Mouse (Mus musculus) midbrain, embryonic 13.5 days (tissue): ENCODE results near the gene Btd. TPM values are rescaled to one million over a fixed set of nuclear protein-coding genes. Genes with fewer than 3 reads are reported as not detected.

Source experiments
- ATAC-seq: fragments of 200-750 bp; cut with Nextera tagmentation; 2 replicates; pipeline ENCODE4 v1.8.0; 2017; ENCODE audit warnings: mild to moderate bottlenecking, moderate TSS enrichment, moderate library complexity
- H3K27ac ChIP-seq: fragments of 300-500 bp; sonication (generic); 2 replicates; pipeline ENCODE4 v1.5.1; 2015; ENCODE audit warnings: inconsistent platforms, mild to moderate bottlenecking, moderate library complexity
- H3K27me3 ChIP-seq: fragments of 300-500 bp; sonication (generic); 2 replicates; pipeline ENCODE4 v1.6.1; 2015; ENCODE audit warnings: mild to moderate bottlenecking, inconsistent platforms
- H3K36me3 ChIP-seq: fragments of 300-500 bp; sonication (generic); 2 replicates; pipeline ENCODE4 v1.6.1; 2015; ENCODE audit warnings: mild to moderate bottlenecking, inconsistent platforms
- H3K4me1 ChIP-seq: fragments of 300-500 bp; sonication (generic); replicated peaks from 2 replicates; pipeline ENCODE4 v1.6.1; 2015; ENCODE audit warnings: inconsistent platforms
- H3K4me2 ChIP-seq: fragments of 300-500 bp; sonication (generic); replicated peaks from 2 replicates; pipeline ENCODE4 v1.6.1; 2015; ENCODE audit warnings: moderate library complexity, mild to moderate bottlenecking, inconsistent platforms
- H3K4me3 ChIP-seq: fragments of 300-500 bp; sonication (generic); replicated peaks from 2 replicates; pipeline ENCODE4 v1.5.1; 2015; ENCODE audit warnings: mild to moderate bottlenecking, inconsistent platforms
- H3K9ac ChIP-seq: fragments of 300-500 bp; sonication (generic); replicated peaks from 2 replicates; pipeline ENCODE4 v1.6.1; 2015; ENCODE audit warnings: mild to moderate bottlenecking, inconsistent platforms
- H3K9me3 ChIP-seq: fragments of 300-500 bp; sonication (generic); 2 replicates; pipeline ENCODE4 v1.6.1; 2016; ENCODE audit warnings: mild to moderate bottlenecking, inconsistent platforms
- WGBS: fragments of 180-500 bp; shearing (Covaris S2); methylation state at CpG from one replicate; pipeline ENCODE4 v1.1.7; 2015; 5-methylcytosine and 5-hydroxymethylcytosine counted together
- polyA plus RNA-seq: library from polyadenylated mRNA; unstranded; fragments of >200 nt; fragmentation: Nextera tagmentation; extraction: Ambion mirVana; gene quantifications from 2 replicates; pipeline ENCODE4 v1.2.1, GENCODE M21; 2015

Gene Btd
- polyA plus RNA-seq, 1 experiment from 2014 or later = 14.8 TPM

DNA sequence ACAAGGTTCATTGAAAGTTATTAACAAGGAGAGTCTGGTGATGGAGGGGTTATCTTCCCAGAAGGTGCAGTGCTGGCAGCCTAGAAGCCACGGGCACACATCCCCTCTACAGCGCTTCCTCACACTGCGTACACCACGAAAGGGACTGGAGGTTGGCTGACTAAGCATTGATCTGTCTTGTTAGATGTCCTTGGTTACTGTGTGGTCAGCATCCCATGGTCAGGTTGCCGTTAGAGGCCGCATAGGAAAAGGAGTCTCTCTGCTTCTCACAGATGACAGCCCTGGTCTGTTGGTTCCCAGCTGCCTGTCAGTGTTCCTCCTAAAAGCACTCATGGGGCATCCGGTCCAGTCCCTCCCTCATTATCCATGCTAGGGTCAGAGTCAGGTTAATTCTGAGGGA lies 10.4 kb downstream of the Btd start:
- Histone ChIP-seq H3K4me2 (no peak overlapping the region), H3K9me3 (no peaks in the 10 kb centered on the region), H3K4me1 (no peaks in the 10 kb centered on the region), H3K36me3 (no peaks in the 10 kb centered on the region), H3K9ac (no peak overlapping the region), H3K27me3 (no peaks in the 10 kb centered on the region), H3K27ac (no peak overlapping the region; the same call in 1 of the 2 replicates), H3K4me3 (no peak overlapping the region)
- no peak for ATAC-seq
- WGBS = 91% methylated on average over 7 of the region's 7 CpGs

DNA sequence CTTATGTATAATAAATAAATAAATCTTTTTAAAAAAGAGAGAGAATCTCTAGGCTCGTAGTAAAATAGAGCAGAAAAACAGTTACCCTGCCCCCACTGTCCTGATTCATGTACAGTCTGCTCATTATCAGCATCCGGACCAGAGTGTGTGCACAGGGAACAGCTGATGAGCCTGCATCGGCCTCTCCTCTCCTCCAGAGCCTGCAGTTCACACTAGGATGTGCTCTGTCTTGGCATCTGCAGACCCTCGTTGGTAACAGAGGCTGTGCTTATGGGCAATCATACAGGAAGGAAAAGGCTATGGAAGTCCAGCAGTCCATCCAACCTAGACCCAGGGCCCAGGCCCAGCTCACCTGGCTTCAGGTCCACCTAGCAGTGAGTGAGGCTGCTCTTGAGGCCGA lies 11.3 kb downstream of the Btd start:
- WGBS = 80% methylated on average over 5 of the region's 5 CpGs
- Histone ChIP-seq H3K9ac (no peak overlapping the region), H3K4me2 (no peak overlapping the region), H3K4me1 (no peaks in the 10 kb centered on the region), H3K4me3 (no peak overlapping the region), H3K27me3 (no peaks in the 10 kb centered on the region), H3K36me3 (no peaks in the 10 kb centered on the region), H3K27ac (no peak overlapping the region), H3K9me3 (no peaks in the 10 kb centered on the region)
- no peak for ATAC-seq

DNA sequence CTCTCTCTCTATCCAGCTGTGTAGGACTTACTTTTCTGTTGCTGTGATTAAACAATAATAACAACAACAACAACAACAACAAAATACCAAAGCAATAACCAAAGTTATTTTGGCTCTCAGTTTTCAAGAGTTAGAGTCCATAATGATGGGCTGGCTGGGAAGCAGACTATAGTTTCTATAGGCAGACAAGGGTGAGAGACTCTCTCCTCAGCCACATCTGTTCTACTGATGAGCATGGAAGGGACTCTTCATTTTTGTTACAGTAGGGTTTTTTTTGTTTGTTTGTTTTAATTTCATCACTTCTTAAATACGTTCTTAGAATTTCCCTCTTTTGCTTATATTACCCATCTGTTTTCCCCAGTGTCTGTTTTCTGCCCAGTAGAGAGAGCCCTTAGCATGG lies 11.8 kb downstream of the Btd start:
- ATAC-seq = no peak
- Histone ChIP-seq H3K4me1 (0 out of 2 replicates have a peak, but pooled peaks cover 4% of the 10 kb centered on the region), H3K4me2 (no peak overlapping the region), H3K27me3 (no peaks in the 10 kb centered on the region), H3K36me3 (no peaks in the 10 kb centered on the region), H3K9ac (no peak overlapping the region), H3K4me3 (no peak overlapping the region), H3K27ac (no peak overlapping the region), H3K9me3 (no peaks in the 10 kb centered on the region)
- WGBS = 97% methylated on average over 1 of the region's 1 CpGs

DNA sequence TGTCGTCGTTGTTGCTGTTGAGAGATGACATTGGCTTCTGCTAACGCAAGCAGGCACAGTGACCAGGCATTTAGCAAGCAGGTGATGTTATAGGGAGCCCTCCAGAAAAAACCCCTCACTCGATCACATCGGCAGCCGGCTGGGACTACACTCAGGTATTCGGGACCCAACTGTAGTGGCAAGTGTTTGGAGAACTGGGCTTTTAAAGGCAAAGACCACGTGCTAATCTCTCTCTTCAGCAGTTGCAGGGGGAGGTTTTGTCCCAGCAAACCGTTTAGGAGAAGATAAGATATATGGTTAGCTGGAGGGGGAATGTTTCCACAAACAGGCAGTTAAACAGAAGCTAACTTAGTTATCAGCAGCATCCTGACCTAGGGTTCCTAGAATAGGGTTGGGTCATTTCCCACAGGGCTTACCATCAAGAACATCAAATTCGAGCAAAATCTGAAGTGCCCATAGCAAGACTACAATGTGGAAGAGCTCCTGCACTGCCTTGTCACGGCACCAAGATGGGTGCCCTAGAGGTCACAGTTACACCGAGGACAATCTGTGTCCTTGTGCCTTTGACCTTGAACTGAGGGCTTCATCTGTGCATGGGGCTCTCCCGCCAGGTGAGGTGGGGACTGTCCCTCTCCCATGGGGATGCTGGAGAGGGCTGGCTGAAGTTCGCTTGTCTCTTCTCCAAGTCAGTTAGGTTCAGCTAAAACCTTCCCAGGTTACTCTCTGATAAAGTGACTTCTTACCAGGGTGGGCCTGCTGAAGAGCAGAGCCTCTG lies 12.5 kb downstream of the Btd start:
- no peak for ATAC-seq
- Histone ChIP-seq H3K4me1 (0 out of 2 replicates have a peak, but pooled peaks cover 7% of the 10 kb centered on the region), H3K36me3 (no peaks in the 10 kb centered on the region), H3K27me3 (no peaks in the 10 kb centered on the region), H3K9ac (no peak overlapping the region), H3K4me3 (no peak overlapping the region), H3K27ac (no peak overlapping the region), H3K4me2 (no peak overlapping the region), H3K9me3 (no peaks in the 10 kb centered on the region)
- WGBS = 83% methylated on average over 14 of the region's 14 CpGs

DNA sequence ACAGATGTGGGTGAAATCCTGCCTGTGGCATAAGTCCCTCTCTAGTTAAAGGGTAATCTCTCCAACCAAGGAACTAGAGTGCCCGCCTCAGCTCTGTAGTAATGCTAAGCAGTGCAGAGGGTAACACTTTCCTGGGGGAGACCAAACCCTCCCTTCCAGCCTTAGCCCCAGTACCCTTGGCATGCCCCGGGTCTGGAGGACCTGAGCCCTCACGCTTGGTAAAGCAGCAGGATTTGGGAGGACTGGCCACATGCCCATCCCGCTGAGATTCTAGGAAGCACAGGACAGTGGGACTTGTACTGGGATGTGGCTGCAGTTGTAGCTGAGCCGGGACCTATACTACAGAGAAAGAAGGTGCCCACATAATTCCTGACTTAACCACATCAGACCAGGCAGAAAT lies 14.0 kb downstream of the Btd start:
- Histone ChIP-seq H3K4me1 (0 out of 2 replicates have a peak, but pooled peaks cover 7% of the 10 kb centered on the region), H3K27me3 (no peaks in the 10 kb centered on the region), H3K4me3 (no peak overlapping the region), H3K4me2 (no peak overlapping the region), H3K9me3 (no peaks in the 10 kb centered on the region), H3K27ac (no peak overlapping the region), H3K36me3 (no peaks in the 10 kb centered on the region), H3K9ac (no peak overlapping the region)
- 87% methylated on average over 5 of the region's 5 CpGs for WGBS
- no peak for ATAC-seq

DNA sequence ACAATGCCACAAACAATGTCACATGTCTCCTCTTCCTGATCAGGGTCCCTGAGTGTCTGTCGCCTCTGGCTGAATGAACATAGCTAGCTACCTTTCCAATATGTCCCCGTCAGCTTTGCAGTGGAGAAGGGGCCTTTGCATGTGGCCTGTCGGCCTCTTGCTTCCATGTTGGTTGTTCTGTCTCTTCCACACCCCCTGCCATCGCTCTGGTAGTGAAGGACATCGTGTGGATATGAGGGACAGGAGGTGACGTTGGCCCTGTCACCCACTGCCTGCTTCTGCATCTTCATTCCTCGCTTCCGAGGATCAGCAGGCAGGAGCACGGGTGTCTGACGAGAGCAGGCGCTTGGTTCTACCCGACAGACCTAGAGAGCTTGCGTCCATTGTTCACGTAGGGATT lies 14.6 kb downstream of the Btd start:
- peaks cover 9% of the 10 kb centered on the region for H3K4me1 ChIP-seq
- H3K4me2 ChIP-seq = no peak overlapping the region
- no peaks in the 10 kb centered on the region for H3K36me3 ChIP-seq
- no peak for ATAC-seq
- H3K27me3 ChIP-seq = no peaks in the 10 kb centered on the region
- peak overlapping the region; percentile 37; the same call in 1 of the 2 replicates for H3K9ac ChIP-seq
- H3K27ac ChIP-seq = no peak overlapping the region
- no peaks in the 10 kb centered on the region for H3K9me3 ChIP-seq
- 74% methylated on average over 14 of the region's 14 CpGs for WGBS
- H3K4me3 ChIP-seq = no peak overlapping the region

DNA sequence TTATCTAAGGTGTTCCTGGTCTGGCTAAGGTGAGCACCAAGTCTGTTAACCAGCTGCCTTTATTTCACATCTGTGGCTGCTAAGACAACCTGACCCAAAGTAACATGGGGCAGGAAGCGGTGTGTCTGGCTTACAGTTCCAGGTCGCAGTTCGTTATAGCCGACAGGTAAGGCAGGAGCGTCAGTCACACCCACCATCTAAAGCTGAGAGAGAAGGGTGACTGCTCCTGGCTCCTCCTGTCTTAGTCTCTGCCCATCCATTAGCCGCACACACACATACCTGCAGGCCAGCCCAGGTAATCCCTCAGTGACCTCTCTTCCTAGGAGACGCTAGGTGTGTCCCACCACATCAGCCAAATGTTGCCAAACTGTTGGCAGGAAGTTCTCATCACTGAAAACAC lies 15.6 kb downstream of the Btd start:
- H3K9ac ChIP-seq = no peak overlapping the region

DNA sequence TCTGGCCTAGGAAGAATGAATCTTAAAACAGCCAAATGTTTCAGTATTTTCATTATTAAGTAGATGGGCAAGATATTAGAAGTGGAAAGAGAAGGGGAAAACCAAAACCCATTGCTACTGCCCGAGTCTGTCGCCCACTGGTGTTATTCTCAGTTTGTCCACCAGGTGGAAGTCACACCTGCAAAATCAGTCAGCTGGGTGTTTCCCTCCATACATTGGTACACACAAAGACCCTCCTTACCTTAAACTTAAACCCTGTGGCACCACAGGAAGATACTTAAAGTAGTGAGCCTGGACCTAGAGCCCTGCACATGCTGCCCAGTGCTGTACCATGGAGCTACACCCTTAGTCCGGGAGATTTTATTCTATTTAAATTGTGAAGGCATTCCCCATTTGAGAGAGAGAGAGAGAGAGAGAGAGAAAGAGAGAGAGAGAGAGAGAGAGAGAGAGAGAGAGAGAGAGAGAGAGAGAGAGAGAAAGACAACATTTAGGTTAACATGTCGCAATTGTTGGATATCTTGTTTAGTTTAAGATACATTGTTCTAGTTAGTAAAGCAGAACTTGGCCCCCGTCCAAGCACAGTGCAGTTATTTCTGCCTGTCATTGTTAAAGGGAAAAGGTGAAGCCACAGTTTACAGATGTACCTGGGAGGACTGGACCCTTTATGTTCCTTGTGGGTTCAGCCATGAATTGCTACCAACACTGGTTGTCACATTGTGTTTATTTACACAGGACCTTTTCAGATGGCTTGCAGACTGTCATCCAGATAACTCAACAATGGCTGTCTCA lies 16.2 kb downstream of the Btd start:
- no peak overlapping the region for H3K4me2 ChIP-seq
- no peak overlapping the region for H3K9ac ChIP-seq
- H3K4me1 ChIP-seq = peaks cover 15% of the 10 kb centered on the region
- ATAC-seq = peak; percentile 40; the same call in 1 of the 2 replicates
- no peak overlapping the region for H3K4me3 ChIP-seq
- no peak overlapping the region for H3K27ac ChIP-seq
- WGBS = 45% methylated on average over 5 of the region's 5 CpGs
- no peaks in the 10 kb centered on the region for H3K36me3 ChIP-seq
- no peaks in the 10 kb centered on the region for H3K27me3 ChIP-seq
- H3K9me3 ChIP-seq = no peaks in the 10 kb centered on the region

More for the DNA sequence above, 15.6 kb downstream of the Btd start:
- no peaks in the 10 kb centered on the region for H3K9me3 ChIP-seq
- H3K4me3 ChIP-seq = no peak overlapping the region
- H3K36me3 ChIP-seq = no peaks in the 10 kb centered on the region
- 84% methylated on average over 7 of the region's 7 CpGs for WGBS
- no peak overlapping the region for H3K4me2 ChIP-seq
- H3K27me3 ChIP-seq = no peaks in the 10 kb centered on the region
- no peak for ATAC-seq
- H3K27ac ChIP-seq = no peak overlapping the region
- peaks cover 14% of the 10 kb centered on the region for H3K4me1 ChIP-seq

DNA sequence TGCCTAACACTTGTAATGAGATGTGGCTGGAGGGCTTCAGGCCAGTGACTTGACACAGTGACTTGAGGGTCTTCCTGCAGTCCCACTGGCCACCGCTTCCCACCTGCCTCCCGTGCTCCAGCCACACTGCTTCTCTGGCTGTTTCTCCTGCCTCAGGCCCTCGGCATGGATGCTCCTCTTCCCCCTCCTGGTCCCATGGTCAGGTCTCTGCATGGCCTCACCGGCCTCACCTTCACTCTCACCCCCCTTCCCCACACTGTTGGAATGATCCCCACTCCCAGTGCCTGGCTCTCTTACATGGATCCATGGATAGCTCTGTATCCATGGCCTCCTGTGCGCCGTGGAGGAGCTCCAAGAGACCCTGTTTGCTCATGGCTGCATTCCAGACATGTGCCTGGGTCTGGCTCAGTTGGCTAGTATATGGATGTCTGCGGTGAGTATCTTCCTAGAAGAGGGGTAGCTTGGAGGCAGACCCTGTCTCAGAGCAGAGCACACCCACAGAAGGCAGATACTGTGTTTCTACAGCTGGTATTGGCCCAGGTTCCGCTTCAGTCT lies 17.4 kb downstream of the Btd start:
- no peaks in the 10 kb centered on the region for H3K9me3 ChIP-seq
- no peaks in the 10 kb centered on the region for H3K27me3 ChIP-seq
- ATAC-seq = no peak
- H3K9ac ChIP-seq = no peak overlapping the region
- no peak overlapping the region for H3K4me3 ChIP-seq
- no peak overlapping the region for H3K4me2 ChIP-seq
- no peaks in the 10 kb centered on the region for H3K36me3 ChIP-seq
- H3K4me1 ChIP-seq = peaks cover 26% of the 10 kb centered on the region
- no peak overlapping the region for H3K27ac ChIP-seq
- 94% methylated on average over 8 of the region's 8 CpGs for WGBS

DNA sequence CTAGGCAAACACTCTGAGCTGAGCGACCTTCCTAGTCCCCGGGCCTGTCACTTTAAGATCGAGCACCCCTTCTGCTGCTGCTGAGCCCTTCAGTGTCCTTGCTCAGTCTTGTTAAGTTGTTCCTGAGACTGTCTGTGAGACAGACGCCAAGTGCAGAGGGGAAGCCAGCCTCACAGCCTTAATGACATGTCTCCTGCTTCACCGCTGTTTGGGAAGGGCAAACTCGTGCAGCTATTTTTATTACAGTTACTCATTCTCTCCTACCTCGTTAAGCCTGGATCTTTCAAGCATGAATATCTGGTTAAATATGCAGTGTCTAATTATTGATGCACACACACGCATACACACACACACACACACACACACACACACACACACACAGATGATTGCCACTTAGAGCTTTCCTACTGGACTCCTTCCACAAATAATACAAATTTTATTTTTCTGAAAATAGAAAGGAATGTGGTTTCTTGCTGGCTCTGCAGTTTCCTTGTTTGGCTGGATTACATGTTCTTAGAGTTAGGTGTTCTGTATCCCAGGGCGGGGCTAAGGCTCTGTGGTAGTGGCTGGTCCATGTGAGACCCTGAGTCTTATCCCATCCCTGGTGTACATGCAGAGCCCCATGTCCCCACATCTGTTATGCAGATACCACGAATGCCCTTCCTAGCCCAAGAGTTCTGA lies 18.8 kb downstream of the Btd start:
- Histone ChIP-seq H3K4me2 (no peak overlapping the region), H3K9ac (no peak overlapping the region), H3K4me1 (peaks cover 40% of the 10 kb centered on the region), H3K36me3 (no peaks in the 10 kb centered on the region), H3K27ac (peak overlapping the region; percentile 47; the same call in 1 of the 2 replicates), H3K9me3 (no peaks in the 10 kb centered on the region), H3K27me3 (no peaks in the 10 kb centered on the region), H3K4me3 (no peak overlapping the region)
- no peak for ATAC-seq
- WGBS = 77% methylated on average over 10 of the region's 10 CpGs

DNA sequence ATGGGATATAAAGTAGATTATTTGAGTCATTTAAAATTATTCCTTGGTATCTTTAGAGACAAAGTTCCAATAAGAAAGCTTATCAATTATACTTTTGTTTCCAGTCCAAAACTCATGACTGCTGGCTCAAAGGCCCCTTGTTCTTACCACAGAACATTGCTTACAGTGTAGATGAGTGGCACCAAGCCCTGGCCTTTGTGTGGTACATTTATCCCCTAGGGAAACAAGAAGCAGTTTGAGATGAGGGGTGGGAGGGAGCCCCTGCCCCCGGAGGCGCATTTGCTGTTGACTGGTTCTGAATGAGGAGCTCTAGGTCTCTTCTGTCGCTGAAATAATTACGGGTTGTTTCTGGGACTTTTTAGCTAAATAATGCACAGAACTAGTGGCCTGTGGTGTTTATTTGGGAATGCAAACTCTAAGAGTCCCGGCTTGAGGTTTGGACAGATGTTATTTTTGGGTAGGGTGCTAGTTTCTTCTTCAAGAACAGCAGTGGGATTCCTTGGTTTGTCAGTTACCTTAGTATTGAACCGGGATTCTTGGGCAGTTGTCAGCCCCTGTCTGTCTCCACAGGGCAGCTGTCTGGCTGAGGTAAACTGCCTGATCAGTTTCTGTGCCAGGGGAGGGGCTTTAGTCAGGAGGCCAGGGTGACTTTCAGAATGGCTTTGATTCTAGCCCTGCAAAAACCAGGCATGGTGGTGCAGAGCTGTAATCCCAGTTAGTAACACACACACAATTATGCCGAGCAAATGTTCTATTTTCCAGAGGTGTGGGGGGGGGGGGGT lies 19.7 kb downstream of the Btd start:
- WGBS = 70% methylated on average over 7 of the region's 7 CpGs
- Histone ChIP-seq H3K9ac (no peak overlapping the region), H3K4me3 (no peak overlapping the region), H3K4me1 (peaks cover 45% of the 10 kb centered on the region), H3K4me2 (no peak overlapping the region), H3K9me3 (no peaks in the 10 kb centered on the region), H3K27ac (peak overlapping the region; percentile 98; the same call in 1 of the 2 replicates), H3K27me3 (no peaks in the 10 kb centered on the region), H3K36me3 (no peaks in the 10 kb centered on the region)
- no peak for ATAC-seq
